Mouse (Mus musculus) hindbrain, embryonic 13.5 days (tissue): ENCODE data around the gene Plac9b. TPM values are rescaled to one million over a fixed set of nuclear protein-coding genes. Genes with fewer than 3 reads are reported as not detected.
"Not testable (repeated sequence)": the region's sequence is repeated elsewhere in the genome, so short reads cannot be mapped to it uniquely, and the experiment has no call there.

ENCODE experiments used
- ATAC-seq: fragments of 200-750 bp; cut with Nextera tagmentation; 2 replicates; pipeline ENCODE4 v1.8.0; 2017; ENCODE audit warnings: moderate TSS enrichment; ENCODE audit not compliant: low FRiP score
- H3K27ac ChIP-seq: fragments of 300-500 bp; sonication (generic); 2 replicates; pipeline ENCODE4 v1.5.1; 2015; ENCODE audit warnings: inconsistent platforms, mild to moderate bottlenecking, moderate library complexity
- H3K27me3 ChIP-seq: fragments of 300-500 bp; sonication (generic); 2 replicates; pipeline ENCODE4 v1.6.1; 2015; ENCODE audit warnings: mild to moderate bottlenecking, inconsistent platforms
- H3K36me3 ChIP-seq: fragments of 300-500 bp; sonication (generic); 2 replicates; pipeline ENCODE4 v1.6.1; 2015; ENCODE audit warnings: mild to moderate bottlenecking, inconsistent platforms
- H3K4me1 ChIP-seq: fragments of 300-500 bp; sonication (generic); replicated peaks from 2 replicates; pipeline ENCODE4 v1.6.1; 2015; ENCODE audit warnings: inconsistent platforms
- H3K4me2 ChIP-seq: fragments of 300-500 bp; sonication (generic); 2 replicates; pipeline ENCODE4 v1.6.1; 2015; ENCODE audit warnings: inconsistent platforms, mild to moderate bottlenecking, moderate library complexity
- H3K4me3 ChIP-seq: fragments of 300-500 bp; sonication (generic); 2 replicates; pipeline ENCODE4 v1.5.1; 2015; ENCODE audit warnings: mild to moderate bottlenecking, inconsistent platforms
- H3K9ac ChIP-seq: fragments of 300-500 bp; sonication (generic); 2 replicates; pipeline ENCODE4 v1.6.1; 2015; ENCODE audit warnings: mild to moderate bottlenecking, inconsistent platforms
- H3K9me3 ChIP-seq: fragments of 300-500 bp; sonication (generic); 2 replicates; pipeline ENCODE4 v1.6.1; 2016; ENCODE audit warnings: inconsistent platforms
- WGBS: fragments of 180-500 bp; shearing (Covaris S2); methylation state at CpG from one replicate; pipeline ENCODE4 v1.1.7; 2015; 5-methylcytosine and 5-hydroxymethylcytosine counted together
- polyA plus RNA-seq: library from polyadenylated mRNA; unstranded; fragments of >200 nt; fragmentation: Nextera tagmentation; extraction: Ambion mirVana; gene quantifications from 2 replicates; pipeline ENCODE4 v1.2.1, GENCODE M21; 2015

Gene Plac9b
- polyA plus RNA-seq, result 4.9 and 8.4 TPM in 2 replicates

DNA sequence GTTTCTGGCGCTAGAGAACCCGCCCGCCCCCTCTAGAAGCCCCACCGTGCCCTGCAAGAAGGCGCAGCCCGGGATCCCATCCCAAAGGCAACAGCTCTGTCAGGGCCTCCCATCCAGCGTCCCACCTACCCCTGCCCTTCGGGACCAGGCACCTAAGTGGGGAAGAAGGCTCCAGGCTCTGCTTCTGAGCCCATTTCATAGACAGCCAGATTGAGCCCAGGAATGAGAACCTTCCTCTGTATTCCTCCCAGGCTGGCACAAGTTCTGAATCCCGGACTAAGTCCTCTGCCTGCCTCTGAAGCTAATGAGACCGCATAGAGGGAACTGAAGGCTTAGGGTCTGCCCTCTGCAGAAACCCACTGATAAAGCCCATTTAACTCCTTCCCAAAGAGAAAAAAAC is at the start of gene Plac9b:
Gene Plac9b (minus strand): TSS at position 101 of the 400 bp plus-strand sequence.
- not testable (repeated sequence) for H3K36me3 ChIP-seq, H3K4me2 ChIP-seq, H3K27ac ChIP-seq, ATAC-seq, H3K9ac ChIP-seq, H3K9me3 ChIP-seq, H3K4me1 ChIP-seq, H3K27me3 ChIP-seq, H3K4me3 ChIP-seq
- no CpG with 5 or more reads among the region's 10 CpGs for WGBS

DNA sequence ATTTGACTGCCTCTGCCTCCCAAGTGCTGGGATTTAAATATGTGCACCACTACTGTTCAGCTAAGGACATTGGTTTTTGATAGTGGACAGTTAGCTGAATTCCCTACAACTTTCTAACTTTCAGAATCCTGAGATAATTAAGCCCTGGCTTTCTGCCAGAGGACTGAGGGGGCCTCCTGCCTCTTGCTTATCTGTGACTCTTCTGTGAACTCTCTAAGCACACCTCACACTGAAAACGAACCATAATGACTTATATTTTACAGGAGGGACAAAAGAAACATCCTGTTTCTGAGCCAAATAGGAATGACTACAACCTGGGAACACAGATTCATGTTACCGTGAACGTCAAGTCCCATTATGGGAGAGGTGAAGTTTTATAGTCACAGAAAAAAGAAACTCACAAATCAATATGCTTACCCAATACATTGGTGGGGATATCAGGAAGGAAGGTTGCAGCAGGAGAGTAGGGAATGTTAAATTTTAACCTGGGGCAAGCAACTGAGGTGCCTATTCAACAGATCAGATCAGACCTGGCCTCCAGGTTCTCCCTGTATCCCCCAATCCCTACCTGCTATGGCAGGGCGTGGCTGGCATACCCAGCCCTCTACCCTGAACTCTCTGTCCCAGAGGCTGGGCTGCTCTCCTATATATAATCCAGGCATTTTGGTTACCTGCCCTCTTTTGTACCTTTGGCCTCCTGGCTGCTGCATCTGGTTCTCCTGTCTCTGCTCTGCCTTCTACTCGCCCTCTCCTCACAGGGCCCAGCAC is 34.1 kb upstream of the Plac9b start:
- not testable (repeated sequence) for H3K4me1 ChIP-seq, H3K4me2 ChIP-seq, H3K27ac ChIP-seq, H3K9ac ChIP-seq, H3K9me3 ChIP-seq, H3K36me3 ChIP-seq, H3K4me3 ChIP-seq, ATAC-seq, H3K27me3 ChIP-seq
- no CpG with 5 or more reads among the region's 5 CpGs for whole genome bisulfite sequencing

DNA sequence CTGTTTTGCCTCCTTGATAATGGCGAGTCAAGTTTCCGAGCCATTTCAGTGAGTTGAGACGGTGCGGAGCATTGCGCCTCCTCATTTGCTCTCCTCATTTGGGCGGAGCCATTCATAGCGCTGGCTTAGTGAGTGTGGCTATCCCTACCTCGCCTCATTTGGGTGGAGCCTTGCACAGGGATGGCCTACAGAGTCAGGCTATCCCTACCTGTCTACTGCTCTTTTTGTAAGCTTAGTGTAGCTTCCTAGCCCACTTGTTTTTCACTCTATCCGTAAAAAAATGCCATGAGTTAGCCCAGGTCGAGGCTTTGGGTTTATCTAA is 24.6 kb upstream of the Plac9b start, which contains the start of gene Tmem254b:
Gene Tmem254b (minus strand): TSS at position 116 of the 322 bp plus-strand sequence.
- ATAC-seq, result peak; percentile 75; the same call in 1 of the 2 replicates
- not testable (repeated sequence) for H3K4me3 ChIP-seq, H3K4me2 ChIP-seq, H3K9me3 ChIP-seq, H3K27me3 ChIP-seq, H3K27ac ChIP-seq, H3K9ac ChIP-seq, H3K36me3 ChIP-seq, H3K4me1 ChIP-seq
- no CpG with 5 or more reads among the region's 10 CpGs for WGBS

DNA sequence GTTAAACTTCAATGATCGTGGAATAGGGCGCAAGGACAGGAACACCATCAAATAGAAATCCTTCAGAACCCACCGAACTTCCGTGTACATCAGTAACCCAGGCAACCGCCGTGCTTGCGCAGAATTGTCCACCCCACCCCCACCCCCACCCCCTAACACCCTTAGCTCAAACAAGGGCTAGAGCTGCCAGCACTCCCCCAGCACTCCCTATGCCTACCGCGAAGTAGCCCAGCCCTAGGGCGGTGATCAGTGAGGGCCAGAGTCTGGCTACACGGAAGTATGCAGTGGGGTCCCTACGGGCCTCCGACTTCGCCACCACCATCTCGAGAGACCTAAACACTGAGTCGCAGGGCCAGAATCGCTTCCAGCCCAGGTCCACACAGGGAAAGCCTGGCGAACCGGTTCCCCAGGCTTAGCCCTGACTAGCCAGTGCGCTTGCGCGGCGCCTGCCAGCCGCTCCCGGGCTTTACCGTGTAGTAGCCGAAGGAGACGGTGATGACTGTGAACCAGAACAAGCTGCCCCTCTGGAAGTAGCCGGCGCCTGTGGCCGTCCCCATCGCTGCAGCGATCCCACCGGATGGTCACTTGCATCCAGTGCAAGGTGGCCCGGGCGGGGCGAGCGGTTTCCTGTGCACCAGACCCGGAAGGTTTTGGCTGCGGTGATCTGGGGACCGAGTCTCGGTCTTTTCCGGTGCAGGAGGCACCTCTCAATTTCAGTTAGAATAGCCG is 24.1 kb upstream of the Plac9b start:
- ATAC-seq, result peak; percentile 90
- WGBS, result no CpG with 5 or more reads among the region's 44 CpGs
- H3K9ac ChIP-seq, H3K4me1 ChIP-seq, H3K27ac ChIP-seq, H3K9me3 ChIP-seq, H3K4me3 ChIP-seq, H3K27me3 ChIP-seq, H3K4me2 ChIP-seq, H3K36me3 ChIP-seq: not testable (repeated sequence)

DNA sequence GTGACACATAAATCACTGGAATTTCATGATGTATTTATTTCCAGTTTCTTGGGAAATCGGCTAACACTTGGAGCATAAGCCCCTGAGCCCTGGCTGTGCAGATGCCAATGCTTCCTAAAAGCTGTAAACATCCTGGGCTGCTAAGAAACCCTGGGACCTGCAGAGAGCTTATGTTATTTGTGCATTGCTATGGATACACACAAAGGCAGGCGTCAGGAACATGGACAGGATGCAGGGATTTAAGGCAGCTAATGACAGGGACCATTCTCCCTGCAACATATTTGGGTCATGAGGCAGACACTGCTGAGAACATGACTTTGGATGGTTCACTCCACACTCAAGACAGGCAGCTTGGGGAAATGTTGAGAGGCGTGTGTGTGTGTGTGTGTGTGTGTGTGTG is 15.6 kb upstream of the Plac9b start:
- not testable (repeated sequence) for H3K4me3 ChIP-seq, H3K27ac ChIP-seq, H3K9me3 ChIP-seq, H3K9ac ChIP-seq, H3K36me3 ChIP-seq, H3K4me1 ChIP-seq, H3K4me2 ChIP-seq, ATAC-seq, H3K27me3 ChIP-seq
- WGBS, result no CpG with 5 or more reads among the region's 3 CpGs

DNA sequence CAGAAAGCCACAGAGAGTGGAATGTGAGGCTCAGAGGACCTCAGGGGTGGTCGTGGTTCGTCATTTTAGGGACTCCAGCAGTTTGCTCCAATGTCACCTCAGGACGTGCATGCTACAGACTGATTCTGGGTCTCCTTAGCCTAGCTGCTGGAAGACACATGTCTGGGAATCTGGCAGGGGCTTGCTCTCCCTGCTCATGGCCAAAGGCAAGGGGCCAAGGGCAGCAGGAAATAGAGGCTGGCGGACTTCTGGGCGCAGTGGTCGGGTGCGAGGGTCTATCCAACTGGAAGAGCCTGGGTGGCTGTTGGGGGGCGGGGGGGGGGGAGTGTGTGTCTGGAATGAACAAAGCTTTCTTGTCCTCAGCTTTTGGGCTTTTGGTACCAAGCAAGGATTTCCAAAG is 6.1 kb upstream of the Plac9b start:
- not testable (repeated sequence) for H3K4me3 ChIP-seq, H3K36me3 ChIP-seq, H3K4me1 ChIP-seq, H3K27me3 ChIP-seq, ATAC-seq, H3K4me2 ChIP-seq, H3K27ac ChIP-seq, H3K9ac ChIP-seq, H3K9me3 ChIP-seq
- no CpG with 5 or more reads among the region's 8 CpGs for WGBS

DNA sequence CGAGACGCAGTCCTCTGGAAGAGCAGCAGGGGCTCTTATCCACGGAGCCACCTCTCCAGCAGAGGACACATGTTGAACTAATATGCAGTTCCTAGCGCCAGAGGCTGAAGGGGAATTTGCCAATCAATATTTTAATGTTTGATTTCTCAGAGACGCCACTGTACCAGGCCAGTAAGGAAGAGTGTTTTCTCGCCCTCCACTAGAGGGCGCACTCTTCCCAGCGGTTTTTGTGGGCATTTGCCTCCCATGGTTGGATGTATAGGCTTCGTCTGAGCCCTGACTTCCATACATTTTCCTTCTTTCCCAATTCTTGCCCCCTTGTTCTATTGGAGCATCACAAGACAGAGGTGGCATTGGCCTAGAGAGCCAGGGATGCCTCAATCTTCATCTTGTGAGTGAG is 4.4 kb upstream of the Plac9b start:
- H3K27ac ChIP-seq, H3K27me3 ChIP-seq, H3K36me3 ChIP-seq, ATAC-seq, H3K9me3 ChIP-seq, H3K4me2 ChIP-seq, H3K4me3 ChIP-seq, H3K4me1 ChIP-seq, H3K9ac ChIP-seq: not testable (repeated sequence)
- no CpG with 5 or more reads among the region's 9 CpGs for WGBS

DNA sequence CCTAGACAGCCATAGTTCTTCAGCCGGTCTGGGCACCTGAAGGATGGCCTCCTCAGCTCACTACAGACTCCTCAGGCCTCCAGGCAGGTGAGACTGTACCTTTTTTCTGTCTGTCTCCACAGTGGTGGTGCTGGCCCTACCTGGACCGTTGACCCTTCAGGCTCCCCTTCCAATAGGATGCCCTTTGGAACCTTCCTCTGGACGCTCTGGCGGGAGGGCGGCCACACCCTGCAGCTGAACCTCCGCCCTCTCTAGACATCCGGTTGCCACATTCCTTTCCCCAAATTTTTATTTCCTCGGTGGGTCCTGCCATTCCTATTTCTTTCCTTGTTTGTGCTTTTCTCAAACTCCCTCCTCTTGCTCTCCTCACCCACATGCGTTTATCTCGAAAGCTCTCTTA is 620 bp downstream of the Plac9b start:
- not testable (repeated sequence) for H3K4me2 ChIP-seq, H3K4me1 ChIP-seq, H3K36me3 ChIP-seq, H3K9me3 ChIP-seq, H3K27me3 ChIP-seq, H3K9ac ChIP-seq, H3K27ac ChIP-seq, ATAC-seq, H3K4me3 ChIP-seq
- WGBS, result no CpG with 5 or more reads among the region's 10 CpGs

DNA sequence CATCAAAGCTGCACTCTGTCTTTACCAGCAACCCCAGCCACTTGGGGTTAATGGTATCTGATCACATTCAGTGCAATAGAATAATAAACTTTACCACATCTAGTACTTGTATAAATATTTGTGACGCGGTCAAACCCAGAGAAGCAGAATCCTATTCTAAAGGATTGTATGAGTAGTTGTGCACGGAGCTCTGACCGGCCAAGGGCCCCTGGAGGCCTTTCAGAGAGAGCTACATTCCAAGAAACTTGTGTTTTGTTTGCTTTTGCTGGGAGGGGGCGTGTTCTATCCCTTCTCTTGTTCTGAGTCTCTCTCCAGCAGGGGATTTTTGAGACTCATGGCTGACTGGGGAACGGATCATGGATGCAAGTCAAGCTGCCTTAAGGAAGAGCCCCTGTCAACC is 7.3 kb downstream of the Plac9b start:
- H3K4me2 ChIP-seq, H3K4me1 ChIP-seq, H3K4me3 ChIP-seq, H3K36me3 ChIP-seq, H3K9ac ChIP-seq, H3K9me3 ChIP-seq, H3K27ac ChIP-seq, H3K27me3 ChIP-seq, ATAC-seq: not testable (repeated sequence)
- no CpG with 5 or more reads among the region's 6 CpGs for WGBS

DNA sequence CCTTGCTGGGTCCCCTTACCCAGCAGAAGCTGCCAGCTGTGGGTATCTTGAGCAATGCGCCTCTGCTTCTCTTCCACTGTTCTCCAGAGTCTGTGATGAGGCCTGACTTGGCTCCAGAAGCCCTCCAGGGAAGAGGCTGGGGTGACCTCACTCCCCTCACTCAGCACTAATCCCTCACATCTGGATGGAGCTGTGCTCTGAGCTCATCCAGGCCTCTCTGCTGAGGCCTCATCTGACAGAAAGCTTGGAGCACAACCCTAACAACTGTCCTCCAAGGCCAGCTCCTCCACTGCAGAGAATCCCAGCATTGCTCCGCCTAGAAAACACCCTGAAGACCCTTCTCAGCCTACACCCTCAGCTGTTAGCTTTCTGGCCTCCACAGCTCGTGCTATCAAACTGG is 8.3 kb downstream of the Plac9b start:
- not testable (repeated sequence) for H3K4me1 ChIP-seq, H3K9me3 ChIP-seq, H3K4me3 ChIP-seq, H3K36me3 ChIP-seq, H3K4me2 ChIP-seq, H3K27me3 ChIP-seq, H3K27ac ChIP-seq, ATAC-seq, H3K9ac ChIP-seq
- WGBS, result no CpG with 5 or more reads among the region's 3 CpGs

DNA sequence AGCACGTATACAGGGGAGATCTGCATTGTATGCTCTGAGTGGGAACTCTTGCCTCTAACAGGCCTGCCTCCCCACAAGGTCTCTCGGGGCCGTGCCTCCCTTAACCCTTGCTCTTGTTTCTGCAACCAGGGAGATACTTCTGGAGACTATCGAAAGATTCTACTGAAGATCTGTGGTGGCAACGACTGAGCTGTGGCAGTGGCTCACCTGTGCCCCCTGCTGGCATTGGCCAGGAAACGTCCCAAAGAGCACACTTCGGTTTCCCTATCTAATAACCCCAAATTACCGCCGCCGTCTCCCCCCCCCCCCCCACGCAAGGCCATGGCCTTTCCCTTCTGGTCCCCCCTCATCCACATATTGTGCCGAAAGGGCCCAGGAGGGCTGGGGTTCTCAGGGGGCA is 17.0 kb downstream of the Plac9b start:
- not testable (repeated sequence) for H3K9ac ChIP-seq, H3K4me3 ChIP-seq, H3K4me1 ChIP-seq, ATAC-seq, H3K4me2 ChIP-seq, H3K27ac ChIP-seq, H3K9me3 ChIP-seq, H3K27me3 ChIP-seq, H3K36me3 ChIP-seq
- WGBS, result no CpG with 5 or more reads among the region's 12 CpGs

DNA sequence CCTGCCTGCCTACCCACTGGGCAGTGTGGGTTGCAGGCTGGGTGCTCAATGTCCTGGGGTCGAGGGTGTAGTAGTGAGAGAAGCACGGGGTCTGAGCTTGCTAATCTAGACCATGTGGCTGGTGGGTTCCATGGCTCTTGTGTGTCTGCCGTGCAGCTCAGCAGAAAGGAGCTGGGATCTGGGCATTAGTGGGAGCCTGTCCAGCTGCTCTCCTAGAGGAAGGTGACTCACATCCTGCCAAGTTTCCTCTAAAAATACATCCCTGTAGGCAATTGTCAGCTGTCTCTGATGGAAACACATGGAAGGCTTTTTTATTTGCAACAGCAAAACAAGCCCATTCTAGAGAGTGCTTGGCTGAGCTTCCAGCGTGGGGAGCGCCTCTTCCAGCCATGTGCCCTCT is 19.9 kb downstream of the Plac9b start:
- not testable (repeated sequence) for H3K27me3 ChIP-seq, H3K36me3 ChIP-seq, H3K4me1 ChIP-seq, H3K4me2 ChIP-seq, H3K27ac ChIP-seq, H3K9me3 ChIP-seq, H3K9ac ChIP-seq, H3K4me3 ChIP-seq, ATAC-seq
- WGBS, result no CpG with 5 or more reads among the region's 5 CpGs

DNA sequence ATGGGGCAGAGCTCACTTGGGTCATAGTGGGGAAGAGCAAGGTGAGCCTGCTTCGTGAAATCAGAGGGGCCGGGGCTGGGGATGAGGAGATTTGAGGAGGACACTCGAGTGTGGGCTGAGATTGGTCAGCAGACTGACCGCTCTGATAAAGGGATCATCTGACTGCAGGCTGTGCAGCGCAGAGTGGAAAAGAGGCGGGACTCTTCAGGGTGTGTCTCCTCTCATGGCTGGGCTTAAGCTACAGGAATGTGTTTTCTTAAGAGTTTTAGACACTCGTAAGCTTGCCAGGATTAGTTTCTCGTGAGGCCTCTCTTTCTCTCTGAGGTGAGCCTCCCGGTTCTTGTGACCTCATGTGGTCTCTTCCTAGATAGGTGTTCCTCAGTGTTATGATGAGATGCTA is 21.1 kb downstream of the Plac9b start:
- H3K4me3 ChIP-seq, H3K27ac ChIP-seq, H3K9me3 ChIP-seq, H3K9ac ChIP-seq, ATAC-seq, H3K36me3 ChIP-seq, H3K27me3 ChIP-seq, H3K4me1 ChIP-seq, H3K4me2 ChIP-seq: not testable (repeated sequence)
- no CpG with 5 or more reads among the region's 9 CpGs for WGBS
